Mouse (Mus musculus) heart, embryonic 15.5 days (tissue): ENCODE results near the gene Wdr46. TPM values are rescaled to one million over a fixed set of nuclear protein-coding genes. Genes with fewer than 3 reads are reported as not detected.

Experiments
- ATAC-seq: fragments of 200-750 bp; cut with Nextera tagmentation; replicated peaks from 2 replicates; pipeline ENCODE4 v1.8.0; 2017; ENCODE audit warnings: low read depth, moderate TSS enrichment; ENCODE audit not compliant: insufficient number of reproducible peaks, insufficient read depth, low FRiP score
- H3K27ac ChIP-seq: fragments of 300-500 bp; sonication (generic); 2 replicates; pipeline ENCODE4 v1.5.1; 2015; ENCODE audit warnings: mild to moderate bottlenecking, inconsistent platforms
- H3K27me3 ChIP-seq: fragments of 300-500 bp; sonication (generic); 2 replicates; pipeline ENCODE4 v1.6.1; 2015; ENCODE audit warnings: inconsistent platforms
- H3K36me3 ChIP-seq: fragments of 300-500 bp; sonication (generic); 2 replicates; pipeline ENCODE4 v1.6.1; 2015; ENCODE audit warnings: mild to moderate bottlenecking, inconsistent platforms
- H3K4me1 ChIP-seq: fragments of 300-500 bp; sonication (generic); replicated peaks from 2 replicates; pipeline ENCODE4 v1.6.1; 2015; ENCODE audit warnings: inconsistent platforms
- H3K4me2 ChIP-seq: fragments of 300-500 bp; sonication (generic); 2 replicates; pipeline ENCODE4 v1.6.1; 2015; ENCODE audit warnings: inconsistent platforms, mild to moderate bottlenecking, moderate library complexity
- H3K4me3 ChIP-seq: fragments of 300-500 bp; sonication (generic); 2 replicates; pipeline ENCODE4 v1.5.1; 2015; ENCODE audit warnings: mild to moderate bottlenecking, inconsistent platforms
- H3K9ac ChIP-seq: fragments of 300-500 bp; sonication (generic); 2 replicates; pipeline ENCODE4 v1.6.1; 2015; ENCODE audit warnings: mild to moderate bottlenecking, inconsistent platforms
- H3K9me3 ChIP-seq: fragments of 300-500 bp; sonication (generic); replicated peaks from 2 replicates; pipeline ENCODE4 v1.6.1; 2016; ENCODE audit warnings: inconsistent platforms
- WGBS: fragments of 180-500 bp; shearing (Covaris S2); methylation state at CpG from one replicate; pipeline ENCODE4 v1.1.7; 2015; ENCODE audit warnings: mixed read lengths; 5-methylcytosine and 5-hydroxymethylcytosine counted together
- polyA plus RNA-seq: library from polyadenylated mRNA; unstranded; fragments of >200 nt; fragmentation: Nextera tagmentation; extraction: Ambion mirVana; gene quantifications from 2 replicates; pipeline ENCODE4 v1.2.1, GENCODE M21; 2015

The Wdr46 gene
- polyA plus RNA-seq, 1 experiment from 2014 or later, result 16.3 TPM

DNA sequence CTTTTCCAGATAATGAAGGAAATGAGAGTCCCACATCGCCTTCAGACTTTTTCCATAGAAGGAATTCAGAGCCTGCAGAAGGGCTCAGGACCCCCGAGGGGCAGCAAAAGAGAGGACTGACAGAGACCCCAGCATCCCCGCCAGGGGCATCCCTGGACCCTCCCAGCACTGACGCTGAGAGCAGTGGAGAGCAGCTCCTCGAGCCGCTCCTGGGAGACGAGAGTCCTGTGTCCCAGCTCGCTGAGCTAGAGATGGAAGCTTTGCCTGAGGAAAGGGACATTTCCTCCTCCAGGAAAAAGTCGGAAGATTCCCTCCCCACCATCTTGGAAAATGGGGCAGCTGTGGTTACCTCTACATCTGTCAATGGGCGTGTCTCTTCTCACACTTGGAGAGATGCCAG is 27.2 kb upstream of the Wdr46 start:
- H3K4me1 ChIP-seq, result peaks cover 36% of the 10 kb centered on the region
- H3K27ac ChIP-seq, result no peak overlapping the region
- H3K9ac ChIP-seq, result no peak overlapping the region
- peaks cover 39% of the 10 kb centered on the region for H3K36me3 ChIP-seq
- no peak for ATAC-seq
- H3K27me3 ChIP-seq, result no peaks in the 10 kb centered on the region
- WGBS, result 87% methylated on average over 10 of the region's 10 CpGs
- H3K9me3 ChIP-seq, result no peaks in the 10 kb centered on the region
- no peak overlapping the region for H3K4me3 ChIP-seq
- no peak overlapping the region for H3K4me2 ChIP-seq

DNA sequence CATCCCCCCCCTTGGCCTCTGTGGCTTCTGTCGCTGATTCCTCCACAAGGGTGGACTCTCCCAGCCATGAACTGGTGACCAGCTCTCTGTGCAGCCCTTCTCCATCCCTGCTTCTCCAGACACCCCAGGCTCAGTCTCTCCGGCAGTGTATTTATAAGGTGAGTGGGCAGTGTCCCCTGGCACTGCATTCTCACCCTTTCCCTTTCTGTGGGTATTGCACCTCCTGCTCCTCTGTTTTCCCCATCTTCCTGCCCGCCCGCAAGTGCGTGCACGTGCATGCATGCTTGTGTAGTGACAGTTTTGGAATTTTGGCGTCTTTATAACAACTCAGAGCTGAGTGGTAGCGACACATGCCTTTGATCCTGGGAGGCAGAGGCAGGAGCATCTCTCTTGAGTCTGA is 26.6 kb upstream of the Wdr46 start:
- H3K36me3 ChIP-seq, result peaks cover 39% of the 10 kb centered on the region
- H3K9me3 ChIP-seq, result no peaks in the 10 kb centered on the region
- no peak for ATAC-seq
- no peak overlapping the region for H3K4me2 ChIP-seq
- H3K27ac ChIP-seq, result no peak overlapping the region
- H3K27me3 ChIP-seq, result no peaks in the 10 kb centered on the region
- WGBS, result 95% methylated on average over 8 of the region's 8 CpGs
- no peak overlapping the region for H3K4me3 ChIP-seq
- H3K4me1 ChIP-seq, result peaks cover 39% of the 10 kb centered on the region
- no peak overlapping the region for H3K9ac ChIP-seq

DNA sequence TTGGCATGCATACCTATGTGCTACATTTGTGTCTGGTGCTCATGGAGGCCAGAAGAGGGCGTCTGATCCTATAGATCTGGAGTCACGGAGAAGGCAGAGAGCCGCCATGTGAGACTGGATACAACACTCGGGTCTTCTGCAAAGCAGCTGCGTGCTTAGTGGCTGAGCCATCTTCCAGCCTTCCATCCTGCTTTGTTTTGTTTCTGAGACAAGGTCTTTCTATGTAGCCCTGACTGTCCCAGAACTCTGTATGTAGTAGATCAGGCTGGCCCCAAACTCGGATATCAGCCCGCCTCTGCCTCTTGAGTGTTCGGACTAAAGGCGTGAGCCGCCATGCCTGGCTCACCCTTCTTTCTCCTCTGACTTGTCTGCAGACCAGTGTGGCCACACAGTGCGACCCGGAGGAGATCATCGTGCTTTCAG is 25.5 kb upstream of the Wdr46 start:
- H3K4me2 ChIP-seq, result peak overlapping the region; percentile 78; the same call in 1 of the 2 replicates

DNA sequence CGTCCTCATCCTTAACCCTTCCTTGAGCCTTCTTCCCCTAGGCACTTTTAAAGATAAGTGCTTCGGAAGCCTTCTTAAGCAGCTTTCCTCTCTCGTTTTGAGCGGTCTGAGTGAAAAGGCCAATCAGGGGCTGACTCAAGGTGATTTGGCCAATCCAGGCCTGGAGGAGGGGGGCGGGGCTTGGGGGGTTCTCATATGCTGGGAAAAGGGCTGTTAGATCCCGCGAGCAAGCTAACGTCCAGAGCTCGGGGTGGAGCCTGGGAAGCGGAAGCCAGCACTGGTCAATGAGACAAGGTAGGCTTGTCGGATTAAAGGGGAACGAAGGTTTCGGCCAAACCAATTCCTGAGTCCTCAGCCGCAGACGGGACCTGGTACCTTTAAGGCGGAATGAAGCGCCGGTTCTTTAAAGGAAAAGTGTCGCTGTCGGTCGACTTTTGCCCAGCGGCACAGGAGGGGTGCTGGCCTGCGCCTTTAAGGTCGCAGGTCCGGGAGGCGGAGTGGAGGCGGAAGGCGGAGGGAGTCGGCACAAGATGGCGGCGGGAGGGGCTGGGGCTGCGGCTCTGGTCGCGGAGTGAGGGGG is 24.7 kb upstream of the Wdr46 start, which contains the start of the genes Tapbp and Zbtb22:
Tapbp (plus strand) TSS at position 229 of the 580 bp plus-strand sequence.
Zbtb22 (plus strand) TSS at position 234 of the 580 bp plus-strand sequence.
- Histone ChIP-seq H3K9me3 (no peaks in the 10 kb centered on the region), H3K4me1 (peaks cover 41% of the 10 kb centered on the region), H3K9ac (peak within 1 kb of the TSS; percentile 57), H3K36me3 (peaks cover 39% of the 10 kb centered on the region), H3K4me3 (peak within 1 kb of the TSS; percentile 66), H3K27ac (peak within 1 kb of the TSS; percentile 85), H3K27me3 (no peaks in the 10 kb centered on the region), H3K4me2 (peak within 1 kb of the TSS; percentile 78)
- peak; percentile 90 for ATAC-seq
- WGBS, result 0% methylated on average over 28 of the region's 34 CpGs

More for the DNA sequence above, 25.5 kb upstream of the Wdr46 start:
- ATAC-seq, result no peak
- H3K27ac ChIP-seq, result peak overlapping the region; percentile 59; the same call in 1 of the 2 replicates
- peaks cover 39% of the 10 kb centered on the region for H3K36me3 ChIP-seq
- 70% methylated on average over 13 of the region's 13 CpGs for WGBS
- H3K9ac ChIP-seq, result no peak overlapping the region
- H3K9me3 ChIP-seq, result no peaks in the 10 kb centered on the region
- H3K4me3 ChIP-seq, result 0 out of 2 replicates have a peak overlapping the region, but pooled peaks have one; percentile 66
- H3K4me1 ChIP-seq, result peaks cover 42% of the 10 kb centered on the region
- H3K27me3 ChIP-seq, result no peaks in the 10 kb centered on the region

DNA sequence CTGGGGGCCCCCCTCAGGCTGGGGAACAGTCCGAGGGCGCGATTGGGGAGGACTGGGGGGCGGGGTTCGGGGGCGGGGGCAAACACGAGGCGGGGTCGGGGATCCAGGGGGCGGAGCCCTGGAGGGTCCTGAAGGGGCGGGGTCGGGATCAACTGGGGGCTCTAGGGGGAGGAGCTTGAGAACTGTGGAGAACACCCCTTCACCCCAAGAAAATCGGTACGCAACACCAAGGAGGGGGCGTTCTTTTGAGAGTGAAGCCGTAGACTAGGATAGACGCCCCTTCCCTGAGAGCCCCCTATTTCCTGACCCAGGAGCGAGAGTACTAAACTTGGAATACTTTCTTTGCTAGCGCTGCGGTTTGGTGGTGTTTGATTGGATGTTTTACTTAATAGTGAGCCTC is 24.2 kb upstream of the Wdr46 start:
- ATAC-seq, result peak; percentile 8
- peak overlapping the region; percentile 85 for H3K27ac ChIP-seq
- H3K9me3 ChIP-seq, result no peaks in the 10 kb centered on the region
- no peaks in the 10 kb centered on the region for H3K27me3 ChIP-seq
- H3K4me3 ChIP-seq, result peak overlapping the region; percentile 66
- H3K9ac ChIP-seq, result peak overlapping the region; percentile 57
- H3K4me2 ChIP-seq, result peak overlapping the region; percentile 78
- H3K4me1 ChIP-seq, result peaks cover 44% of the 10 kb centered on the region
- WGBS, result 1% methylated on average over 9 of the region's 20 CpGs
- peaks cover 35% of the 10 kb centered on the region for H3K36me3 ChIP-seq

DNA sequence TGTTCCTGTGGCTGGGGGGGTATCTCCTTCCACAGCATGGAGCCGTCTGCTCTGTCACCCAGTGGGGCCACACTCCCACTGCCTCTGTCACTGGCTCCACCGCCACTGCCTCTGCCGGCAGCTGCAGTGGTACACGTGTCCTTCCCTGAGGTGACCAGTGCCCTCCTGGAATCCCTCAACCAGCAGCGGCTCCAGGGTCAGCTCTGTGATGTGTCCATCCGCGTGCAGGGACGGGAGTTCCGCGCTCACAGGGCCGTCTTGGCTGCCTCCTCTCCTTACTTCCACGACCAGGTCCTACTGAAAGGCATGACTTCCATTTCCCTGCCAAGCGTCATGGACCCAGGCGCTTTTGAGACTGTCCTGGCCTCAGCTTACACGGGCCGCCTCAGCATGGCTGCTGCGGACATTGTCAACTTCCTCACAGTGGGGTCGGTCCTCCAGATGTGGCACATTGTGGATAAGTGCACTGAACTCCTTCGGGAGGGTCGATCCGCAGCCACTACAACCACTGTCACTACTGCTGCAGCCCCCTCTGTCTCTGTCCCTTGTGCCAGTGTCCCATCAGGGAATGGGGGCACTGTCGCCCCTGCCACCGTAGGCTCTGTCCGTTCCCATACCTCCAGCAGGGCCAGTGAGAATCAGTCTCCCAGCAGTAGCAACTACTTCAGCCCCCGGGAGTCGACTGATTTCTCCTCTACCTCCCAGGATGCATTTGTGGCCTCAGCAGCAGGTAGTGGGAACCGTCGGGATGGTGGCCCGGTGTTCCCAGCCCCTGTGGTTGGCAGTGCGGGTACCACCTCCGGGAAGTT is 23.4 kb upstream of the Wdr46 start:
- ATAC-seq, result no peak
- H3K4me1 ChIP-seq, result peaks cover 45% of the 10 kb centered on the region
- peaks cover 28% of the 10 kb centered on the region for H3K36me3 ChIP-seq
- H3K4me3 ChIP-seq, result peak overlapping the region; percentile 66
- peak overlapping the region; percentile 57 for H3K9ac ChIP-seq
- peak overlapping the region; percentile 78 for H3K4me2 ChIP-seq
- no peaks in the 10 kb centered on the region for H3K9me3 ChIP-seq
- peak overlapping the region; percentile 85 for H3K27ac ChIP-seq
- WGBS, result 67% methylated on average over 31 of the region's 31 CpGs
- H3K27me3 ChIP-seq, result no peaks in the 10 kb centered on the region

DNA sequence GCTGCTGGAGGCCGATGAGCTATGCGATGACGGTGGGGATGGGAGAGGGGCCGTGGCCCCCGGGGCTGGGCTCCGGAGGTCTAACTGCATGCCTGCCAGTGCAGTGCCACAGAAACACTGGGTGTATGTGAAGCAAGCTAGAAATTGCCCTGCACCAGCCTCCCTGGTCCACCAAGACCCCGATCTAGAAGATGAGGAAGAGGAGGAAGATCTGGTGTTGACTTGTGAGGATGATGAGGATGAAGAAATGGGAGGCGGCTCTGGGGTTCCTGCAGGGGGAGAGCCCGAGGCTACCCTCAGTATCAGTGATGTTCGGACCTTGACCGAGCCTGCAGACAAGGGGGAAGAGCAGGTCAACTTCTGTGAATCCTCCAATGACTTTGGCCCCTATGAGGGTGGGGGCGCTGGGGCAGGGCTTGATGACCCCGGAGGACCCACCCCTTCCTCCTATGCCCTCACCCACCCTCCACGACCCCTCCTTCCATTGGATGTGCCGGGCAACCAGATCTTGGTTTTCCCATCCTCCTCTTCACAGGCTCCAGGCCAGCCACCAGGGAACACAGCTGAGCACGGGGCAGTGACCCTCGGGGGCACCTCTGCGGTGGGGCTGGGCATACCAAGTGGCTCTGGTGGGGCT is 22.7 kb upstream of the Wdr46 start:
- Histone ChIP-seq H3K4me2 (peak overlapping the region; percentile 98; the same call in 1 of the 2 replicates), H3K36me3 (peaks cover 21% of the 10 kb centered on the region), H3K4me1 (peaks cover 45% of the 10 kb centered on the region), H3K27me3 (no peaks in the 10 kb centered on the region), H3K27ac (no peak overlapping the region), H3K9me3 (no peaks in the 10 kb centered on the region), H3K9ac (no peak overlapping the region), H3K4me3 (no peak overlapping the region)
- WGBS, result 82% methylated on average over 18 of the region's 18 CpGs
- no peak for ATAC-seq

DNA sequence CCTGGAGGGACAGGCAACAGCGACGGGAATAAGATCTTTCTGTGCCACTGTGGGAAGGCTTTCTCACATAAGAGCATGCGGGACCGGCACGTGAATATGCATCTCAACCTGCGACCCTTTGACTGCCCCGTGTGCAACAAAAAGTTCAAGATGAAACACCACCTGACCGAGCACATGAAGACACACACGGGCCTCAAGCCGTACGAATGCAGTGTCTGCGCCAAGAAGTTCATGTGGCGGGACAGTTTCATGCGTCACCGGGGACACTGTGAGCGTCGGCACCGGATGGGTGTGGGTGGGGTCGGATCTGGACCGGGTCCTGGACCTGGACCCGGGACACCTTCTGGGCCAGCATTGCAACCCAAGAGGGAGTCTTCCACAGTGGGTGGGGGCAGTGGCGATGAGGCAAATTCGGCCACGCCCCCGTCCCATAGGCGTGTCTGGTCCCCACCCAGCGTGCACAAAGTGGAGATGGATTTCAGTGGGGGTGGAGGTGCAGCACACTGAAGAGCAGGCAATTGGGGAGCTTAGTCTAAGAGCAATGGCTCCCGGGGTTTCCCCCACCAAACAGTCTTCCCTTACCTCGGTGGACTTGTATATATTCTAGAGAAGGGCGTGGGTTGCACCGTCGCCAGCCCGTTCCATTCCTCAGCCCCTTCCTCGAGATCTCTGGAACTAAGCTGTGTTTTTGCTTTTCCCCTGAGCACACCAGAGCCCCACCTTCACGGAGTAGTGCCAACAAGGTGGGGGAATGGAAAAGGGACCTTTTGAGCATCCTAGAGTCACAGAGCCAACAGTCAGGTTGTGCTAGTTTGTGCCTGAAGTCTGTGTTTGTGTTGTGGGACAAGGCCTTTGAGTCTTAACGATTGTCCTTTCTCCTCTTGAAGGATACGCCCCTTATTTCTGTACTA is 21.9 kb upstream of the Wdr46 start:
- Histone ChIP-seq H3K4me3 (peak overlapping the region; percentile 72), H3K27me3 (no peaks in the 10 kb centered on the region), H3K4me1 (peaks cover 45% of the 10 kb centered on the region), H3K9ac (peak overlapping the region; percentile 82), H3K4me2 (peak overlapping the region; percentile 98), H3K27ac (peak overlapping the region; percentile 86), H3K9me3 (no peaks in the 10 kb centered on the region), H3K36me3 (peaks cover 15% of the 10 kb centered on the region)
- ATAC-seq, result no peak
- 52% methylated on average over 37 of the region's 37 CpGs for WGBS

DNA sequence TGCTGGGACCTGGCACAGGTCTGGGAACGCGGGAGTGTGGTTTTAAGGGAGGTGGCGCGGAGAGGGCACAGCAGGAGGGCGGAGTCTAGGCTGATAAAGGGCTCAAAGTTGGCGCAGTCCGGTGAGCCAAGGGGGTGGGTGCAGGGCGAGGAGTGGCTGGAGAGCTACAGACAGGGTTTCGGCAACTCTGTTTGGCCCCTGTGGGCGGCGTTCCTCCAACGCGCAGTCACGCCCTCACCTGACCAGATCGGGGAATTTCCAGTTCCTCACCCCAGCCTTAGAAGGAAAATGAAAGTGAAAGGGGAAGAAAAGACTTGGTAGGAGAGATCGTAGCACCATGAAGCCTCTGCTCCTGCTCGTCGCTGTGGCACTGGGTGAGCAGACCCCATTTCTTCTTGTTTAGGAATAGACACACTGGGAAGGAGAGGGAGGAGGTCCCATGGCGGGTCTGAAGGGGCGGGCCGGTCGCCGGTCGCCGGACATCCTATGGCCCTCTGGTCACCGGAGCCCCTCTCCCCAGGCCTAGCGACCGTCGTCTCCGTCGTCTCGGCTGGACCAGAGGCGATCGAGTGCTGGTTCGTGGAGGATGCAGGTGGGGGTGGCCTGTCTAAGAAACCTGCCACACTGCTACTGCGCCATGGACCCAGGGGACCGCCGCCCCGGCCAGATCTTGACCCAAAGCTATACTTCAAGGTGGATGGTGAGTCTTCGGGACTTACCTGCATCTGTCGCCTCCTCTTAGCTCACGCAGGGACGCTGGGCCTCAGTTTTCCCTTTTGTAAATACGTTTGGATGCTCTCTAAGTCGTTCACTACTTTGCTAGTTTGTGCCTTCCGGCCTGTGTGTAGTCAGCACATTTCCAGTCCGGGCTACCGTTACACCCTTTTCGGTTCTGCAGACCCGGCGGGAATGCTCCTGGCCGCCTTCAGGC is 20.8 kb upstream of the Wdr46 start:
- peak; percentile 37 for ATAC-seq
- Histone ChIP-seq H3K4me1 (peaks cover 40% of the 10 kb centered on the region), H3K27me3 (no peaks in the 10 kb centered on the region), H3K36me3 (peaks cover 5% of the 10 kb centered on the region; the same call in 1 of the 2 replicates), H3K4me3 (peak overlapping the region; percentile 72), H3K9me3 (no peaks in the 10 kb centered on the region), H3K4me2 (peak overlapping the region; percentile 98), H3K9ac (peak overlapping the region; percentile 82), H3K27ac (peak overlapping the region; percentile 86)
- under 1% methylated on average over 52 of the region's 52 CpGs for WGBS
